Mouse (Mus musculus) neutrophil, adult 5-6 weeks (primary cell): Measurements from ENCODE around the gene Sirt4. TPM values are rescaled to one million over a fixed set of nuclear protein-coding genes. Genes with fewer than 3 reads are reported as not detected.
"Not testable (repeated sequence)": the region's sequence is repeated elsewhere in the genome, so short reads cannot be mapped to it uniquely, and the experiment has no call there.

Experiments used
- ATAC-seq: fragments of 151-379, 151-347 bp; 2 replicates; pipeline ENCODE4 v1.8.0; 2017; ENCODE audit warnings: mild to moderate bottlenecking, moderate TSS enrichment; ENCODE audit not compliant: insufficient number of reproducible peaks, poor library complexity, low FRiP score, severe bottlenecking; ENCODE audit errors: extremely low read depth
- total RNA-seq: library from RNA; stranded (forward); fragments of 200-1000 nt; gene quantifications from 2 replicates; pipeline ENCODE4 v1.2.3, GENCODE M21; 2017

The Sirt4 gene
- total RNA-seq, 1 experiment from 2014 or later, result 11.3 TPM

DNA sequence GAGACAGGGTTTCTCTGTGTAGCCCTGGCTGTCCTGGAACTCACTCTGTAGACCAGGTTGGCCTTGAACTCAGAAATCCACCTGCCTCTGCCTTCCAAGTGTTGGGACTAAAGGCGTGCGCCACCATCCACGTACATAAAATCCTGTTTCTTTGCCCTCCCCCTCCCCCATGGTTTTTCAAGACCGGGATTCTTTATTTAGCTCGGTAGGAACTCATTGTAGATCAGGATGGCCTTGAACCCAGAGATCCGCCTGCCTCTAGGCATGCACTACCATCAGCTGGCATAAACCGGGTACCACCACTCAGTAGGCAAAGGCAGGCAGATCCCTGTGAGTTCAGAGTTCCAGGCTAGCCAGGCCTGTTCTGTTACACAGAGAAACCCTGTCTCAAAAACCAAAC lies 32.4 kb upstream of the Sirt4 start:
- ATAC-seq, result no peak

DNA sequence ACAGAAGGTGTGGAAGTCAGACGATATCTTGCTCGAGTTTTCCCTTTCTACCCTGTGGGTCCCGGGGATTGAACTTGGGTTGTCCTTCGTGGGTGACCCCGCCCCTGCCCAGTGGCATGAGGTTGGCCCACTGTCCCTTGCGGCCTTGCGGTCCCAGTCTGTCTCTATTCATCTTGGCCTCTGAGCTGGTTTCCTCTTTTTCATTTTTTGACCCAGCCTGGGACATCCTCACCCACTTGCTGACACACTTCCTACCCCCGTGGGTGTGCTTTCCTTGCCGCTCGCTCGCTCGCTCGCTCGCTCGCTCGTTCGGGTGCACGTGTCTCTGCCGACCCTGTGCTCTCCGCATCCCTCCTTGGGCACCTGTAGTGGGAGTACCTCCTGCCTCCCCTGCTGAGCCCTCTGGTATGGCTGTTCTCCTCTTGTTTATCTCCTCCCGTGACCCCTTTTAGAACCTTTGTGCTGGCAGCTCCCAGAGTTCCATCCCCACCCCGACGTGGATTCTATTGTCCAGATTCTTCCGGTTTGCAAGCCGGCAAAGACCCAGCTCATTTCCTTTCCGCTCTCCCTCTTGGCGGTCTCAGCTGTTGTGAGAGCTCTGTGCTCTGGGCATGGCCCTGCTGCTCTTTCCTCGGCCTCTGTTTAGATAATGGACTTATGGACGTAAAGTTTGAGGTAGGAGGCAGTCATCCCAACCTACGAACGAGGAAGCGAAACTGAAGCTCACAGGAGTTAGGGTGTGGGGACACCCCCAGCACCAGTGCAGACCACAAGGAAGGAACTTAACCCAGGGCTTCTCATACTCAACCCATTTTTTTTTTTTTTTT lies 31.8 kb upstream of the Sirt4 start:
- ATAC-seq, result peak; percentile 89

DNA sequence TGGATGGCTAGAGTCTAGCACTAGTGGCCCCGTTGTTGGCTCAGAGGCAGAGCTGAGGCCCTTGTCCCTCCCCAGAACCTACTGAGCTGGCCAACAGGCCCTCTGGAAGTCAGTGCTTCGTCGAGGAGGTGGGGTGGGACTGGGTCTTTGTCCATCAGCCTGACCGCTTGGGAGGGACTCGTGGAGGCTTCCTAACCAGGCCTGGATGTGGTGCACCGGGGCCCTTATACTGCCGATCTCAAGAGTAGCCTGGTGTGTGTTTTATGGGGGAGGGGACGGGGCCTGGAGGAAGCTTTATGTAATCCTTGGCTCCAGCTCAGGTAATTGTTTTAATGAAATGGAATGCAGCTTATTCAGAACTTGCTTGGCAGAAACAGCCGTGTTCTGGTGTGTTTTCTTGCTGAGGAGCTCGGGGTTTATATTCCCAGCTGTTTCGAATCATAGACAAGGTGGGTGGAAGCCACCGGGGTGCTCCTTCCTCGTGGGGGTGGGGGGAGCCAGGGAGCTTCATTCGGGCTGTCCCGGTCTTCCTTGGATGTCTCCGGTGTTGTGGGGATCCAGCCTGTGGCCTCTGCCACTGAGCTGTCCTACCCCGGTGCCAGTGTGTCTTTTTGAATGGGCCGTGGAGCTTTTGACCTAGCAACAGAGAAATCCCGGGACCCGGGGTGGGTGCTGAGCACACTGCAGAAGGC lies 30.5 kb upstream of the Sirt4 start:
- no peak for ATAC-seq

DNA sequence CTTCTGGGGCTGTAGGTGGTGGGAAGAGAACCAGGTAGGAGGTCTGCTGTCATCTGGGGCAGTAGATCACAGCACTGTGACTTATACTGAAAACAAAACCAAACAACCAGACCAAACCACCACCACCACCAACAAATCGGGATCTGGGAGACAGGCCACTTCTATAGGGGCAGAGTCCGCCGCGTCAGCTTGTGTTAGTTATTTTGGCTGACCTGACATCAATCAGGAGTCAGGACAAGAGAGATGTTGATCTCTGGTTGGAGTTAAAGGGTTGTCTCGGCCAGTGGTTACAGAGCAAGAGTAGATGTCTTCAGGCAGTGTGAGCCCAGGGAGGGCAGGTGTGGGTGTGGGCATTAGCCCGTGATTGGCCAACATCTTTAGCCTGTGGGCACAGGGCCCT lies 29.8 kb upstream of the Sirt4 start:
- ATAC-seq, result no peak

DNA sequence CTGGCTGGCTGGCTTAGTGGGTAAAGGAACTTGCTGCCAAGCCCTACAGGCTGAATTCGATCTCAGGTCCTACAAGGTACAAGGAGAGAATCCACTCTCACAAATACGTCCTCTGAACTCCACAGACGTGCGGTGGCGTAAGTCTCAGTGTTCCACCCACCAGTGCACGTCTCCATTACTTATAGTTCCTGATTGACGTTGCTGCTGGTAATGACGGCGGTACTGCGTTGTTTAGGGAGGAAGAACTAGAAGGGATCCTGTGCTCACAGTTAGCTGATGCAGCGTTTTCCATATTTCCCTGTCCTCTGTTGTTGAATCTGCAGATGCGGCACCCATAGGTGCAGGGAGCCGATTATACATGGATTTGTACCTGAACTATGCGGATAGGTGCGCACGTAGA lies 29.2 kb upstream of the Sirt4 start:
- ATAC-seq, result no peak

DNA sequence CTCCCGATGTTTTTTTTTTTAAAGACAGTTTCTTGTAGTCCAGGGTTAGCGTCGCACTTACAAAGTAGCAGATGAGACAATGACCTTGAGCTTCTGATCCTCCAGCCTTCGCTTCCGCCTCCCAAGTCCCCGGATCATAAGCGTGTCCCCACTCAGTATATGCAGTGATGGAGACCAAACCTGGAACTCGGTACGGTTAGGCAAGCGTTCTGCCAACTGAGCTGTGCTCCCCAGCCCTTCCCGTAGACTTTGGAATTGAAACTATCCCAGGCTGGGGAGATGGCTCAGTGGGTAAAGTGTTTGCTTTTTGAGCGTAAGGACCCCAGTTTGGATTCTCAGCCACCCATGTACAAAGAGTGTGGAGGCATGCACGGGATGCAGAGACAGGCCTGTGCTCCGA lies 28.7 kb upstream of the Sirt4 start:
- no peak for ATAC-seq

DNA sequence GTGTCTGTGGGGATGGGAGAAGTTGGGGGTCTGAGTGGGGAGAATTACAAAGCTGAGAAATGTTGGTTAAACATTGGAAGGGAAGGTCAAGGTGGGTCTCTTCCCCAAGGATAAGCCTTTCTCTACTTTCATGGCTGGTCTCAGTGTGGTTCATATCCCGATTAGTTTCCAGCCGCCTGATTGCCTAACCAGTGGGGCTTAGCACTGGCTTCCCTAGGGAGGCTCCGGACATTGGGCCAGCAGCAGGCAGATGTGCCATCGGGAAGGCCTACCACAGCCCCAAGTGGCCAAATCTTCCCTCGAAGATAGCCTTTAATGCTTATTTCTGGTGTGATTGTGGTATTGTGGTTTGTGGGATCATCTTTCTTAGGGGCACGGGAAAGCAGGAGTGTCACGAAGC lies 27.9 kb upstream of the Sirt4 start:
- no peak for ATAC-seq

DNA sequence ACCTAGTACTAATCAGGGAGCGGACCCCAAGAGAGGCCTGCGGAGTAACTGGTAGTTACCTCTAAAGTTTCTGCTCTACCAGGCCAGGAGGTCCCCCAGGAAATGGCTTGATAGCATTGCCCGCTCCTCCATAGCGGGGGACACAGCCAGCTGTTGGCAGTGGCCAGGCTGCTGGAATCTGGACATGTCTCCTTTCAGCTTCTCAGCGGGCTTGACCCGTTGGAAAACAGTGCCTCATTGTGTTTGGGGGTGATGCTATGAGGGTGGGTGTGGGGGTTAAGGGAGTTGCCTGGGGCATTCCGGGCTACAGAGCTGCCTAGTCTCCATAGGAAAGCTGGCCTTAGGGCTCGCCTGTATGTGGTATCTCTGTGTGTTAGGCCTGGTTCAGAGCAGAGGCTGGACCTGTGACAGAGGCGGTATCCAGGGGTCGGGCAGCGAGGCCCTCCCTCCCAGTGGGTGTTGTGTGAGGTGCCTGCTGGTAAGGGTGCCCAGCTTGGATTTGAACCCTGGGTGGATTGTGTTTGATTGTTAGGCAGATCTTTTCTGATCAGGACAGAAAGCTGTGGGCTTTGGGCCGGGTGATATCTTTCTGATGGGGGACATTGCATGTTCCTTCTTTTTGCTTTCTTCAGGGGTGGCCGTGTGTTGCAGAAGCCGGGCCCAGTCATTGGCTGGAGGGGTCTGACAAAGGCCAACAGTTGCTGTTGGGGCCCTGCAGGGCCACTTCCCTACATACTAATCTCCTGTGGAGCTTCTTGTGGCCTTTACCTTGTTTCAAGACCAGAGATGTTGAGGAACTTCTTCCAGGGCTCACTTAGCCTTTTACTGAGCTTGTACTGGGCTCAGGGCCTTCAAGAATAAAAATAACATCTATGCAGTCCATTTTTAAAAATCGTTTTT lies 25.5 kb upstream of the Sirt4 start:
- ATAC-seq, result no peak

DNA sequence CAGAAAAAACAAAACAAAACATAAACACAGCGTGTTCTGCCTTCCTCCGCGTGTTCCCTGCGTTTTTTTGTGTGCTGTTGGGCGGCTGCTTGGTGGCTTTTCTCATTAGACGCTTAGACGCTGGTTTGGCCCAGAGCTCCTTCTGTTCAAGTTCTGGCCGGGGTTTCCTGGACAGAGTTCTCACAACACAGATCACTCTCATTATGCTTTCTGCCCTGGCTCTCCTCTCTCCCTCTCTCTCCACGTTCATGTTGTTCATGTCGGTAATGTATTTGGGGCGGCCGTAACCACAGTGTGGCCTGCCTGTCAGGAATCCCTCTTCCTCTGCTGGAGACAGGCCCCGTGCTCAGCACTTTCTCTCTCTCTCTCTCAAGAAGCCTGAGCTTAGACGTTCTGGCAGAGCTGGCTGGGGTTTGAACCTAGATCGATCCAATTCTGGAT lies 24.8 kb upstream of the Sirt4 start:
- no peak for ATAC-seq

DNA sequence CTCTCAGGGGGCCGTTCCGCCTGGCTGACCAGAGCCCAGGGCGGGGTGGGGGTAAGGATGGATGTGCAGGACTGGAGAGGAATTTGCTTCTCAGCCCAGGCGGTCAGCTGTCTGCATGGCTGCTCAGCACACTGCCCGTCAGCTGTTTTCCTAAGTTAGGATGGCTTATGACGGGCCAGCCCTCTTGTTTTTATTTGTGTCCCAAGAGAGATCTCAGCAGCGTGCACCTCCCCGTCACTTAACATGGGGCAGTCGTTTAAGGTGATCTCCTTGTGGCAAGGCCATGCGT lies 24.3 kb upstream of the Sirt4 start:
- no peak for ATAC-seq

DNA sequence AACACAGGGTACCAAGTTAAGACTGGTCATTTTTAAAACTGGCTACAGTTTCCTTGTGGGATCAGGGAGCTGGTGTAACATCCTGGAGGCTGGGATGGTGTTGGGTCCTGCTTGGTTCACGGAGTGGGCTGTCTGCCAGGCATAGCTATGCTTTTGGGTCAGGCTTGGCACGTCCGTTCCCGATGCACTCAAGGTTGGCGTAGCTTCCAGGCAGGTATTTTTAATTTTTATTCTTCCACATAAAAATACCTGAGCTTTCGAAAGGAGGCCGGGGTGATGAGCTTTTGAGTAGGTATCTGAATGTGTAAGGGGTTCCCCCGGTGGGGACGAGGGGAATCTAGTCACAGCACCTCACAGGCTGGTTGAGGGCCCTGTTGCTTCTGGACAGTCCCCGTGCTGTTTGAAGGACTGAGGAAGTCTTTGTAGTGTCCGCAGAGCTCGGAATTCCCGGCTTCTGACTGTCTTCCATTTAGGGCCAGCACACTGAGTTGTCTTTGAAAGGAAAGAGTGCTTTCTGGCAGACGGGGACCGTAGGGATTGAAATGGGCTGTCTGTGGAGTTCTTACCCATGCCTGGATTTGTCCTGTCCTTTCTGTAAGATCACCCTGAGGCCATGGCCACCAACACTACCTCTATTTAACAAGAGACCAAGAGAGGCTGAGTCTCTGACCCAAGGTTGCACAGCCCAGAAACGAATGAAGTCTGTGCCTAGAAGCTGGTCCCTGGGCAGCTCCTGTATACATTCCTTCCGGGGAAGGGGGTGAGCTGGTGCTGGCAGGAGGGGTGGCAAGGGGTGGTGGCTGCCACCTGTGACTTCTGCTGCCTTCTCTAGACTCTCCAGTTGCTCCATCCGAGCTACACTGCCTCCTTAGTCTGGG lies 23.7 kb upstream of the Sirt4 start:
- no peak for ATAC-seq

DNA sequence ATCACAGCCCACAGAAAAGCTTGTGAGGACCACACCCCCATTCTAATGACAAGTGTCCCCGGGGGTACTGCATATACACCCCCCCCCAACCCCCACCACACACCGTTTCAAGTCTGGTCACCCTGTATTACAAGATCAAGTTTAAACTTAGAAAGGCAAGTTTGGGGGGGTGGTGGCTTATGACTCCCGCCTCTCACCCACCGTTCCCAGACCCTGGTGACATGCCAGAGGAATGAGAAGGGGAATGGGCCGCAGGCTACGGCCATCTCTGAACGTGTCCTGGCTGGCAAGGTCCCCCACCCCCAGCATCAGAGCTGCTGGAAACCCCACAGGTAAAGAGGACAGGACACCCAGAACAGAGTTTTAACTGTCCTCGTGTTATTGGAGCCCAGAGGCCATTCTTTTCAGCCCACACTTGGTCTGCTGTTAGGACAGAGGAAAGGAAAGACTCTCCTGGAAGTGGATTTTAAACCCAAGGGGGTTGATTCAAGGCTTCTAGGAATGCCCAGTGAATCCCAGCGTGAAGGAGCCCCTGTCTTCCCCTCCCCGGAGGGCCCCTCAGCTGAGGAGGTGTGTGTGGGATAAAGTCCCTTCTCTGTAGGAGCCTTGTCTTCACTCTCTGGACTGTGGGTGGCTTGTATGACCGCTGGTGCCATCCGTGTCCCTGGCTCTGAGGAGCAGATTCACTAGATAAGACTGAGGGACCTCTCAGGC lies 22.9 kb upstream of the Sirt4 start:
- no peak for ATAC-seq

DNA sequence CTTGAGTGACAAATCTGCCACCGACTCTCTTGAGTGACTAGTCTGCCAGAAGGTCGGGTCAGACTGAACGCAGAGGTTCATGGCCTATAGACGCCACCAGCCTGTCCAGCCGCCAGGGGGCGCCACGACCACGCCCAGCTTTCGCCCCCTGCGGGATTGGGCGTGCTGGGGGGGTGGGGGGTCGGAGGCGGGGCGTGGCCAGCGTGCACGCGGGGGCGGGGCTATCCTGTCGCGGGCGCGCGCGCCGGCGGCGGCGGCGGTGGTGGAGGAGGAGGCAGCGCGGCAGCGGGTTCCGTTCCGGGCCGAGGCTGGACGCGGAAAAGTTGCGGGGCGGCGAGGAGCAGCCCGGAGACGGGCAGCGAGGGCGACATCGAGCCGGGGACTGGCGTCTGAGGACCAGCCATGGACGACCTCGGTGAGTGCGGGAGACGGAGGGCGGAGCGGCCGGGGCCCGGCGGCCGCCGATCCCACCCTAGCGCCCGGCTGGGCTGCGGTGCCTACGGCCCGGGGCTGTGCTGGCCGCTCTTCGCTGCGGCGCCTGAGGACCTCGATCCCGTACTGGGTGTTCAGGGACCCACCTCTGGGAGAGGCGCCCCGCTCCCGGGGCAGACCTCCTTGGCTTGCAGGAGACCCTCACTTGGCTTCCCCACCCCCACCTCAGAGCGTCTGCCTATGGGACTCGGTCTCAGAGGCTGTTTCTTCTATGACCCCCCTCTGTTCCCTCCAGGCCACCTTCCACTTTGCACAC lies 22.1 kb upstream of the Sirt4 start, which contains the start of gene Pxn:
Gene Pxn, plus strand, starts transcription at position 223 of the 748 bp plus-strand sequence.
- ATAC-seq, result peak; percentile 88

DNA sequence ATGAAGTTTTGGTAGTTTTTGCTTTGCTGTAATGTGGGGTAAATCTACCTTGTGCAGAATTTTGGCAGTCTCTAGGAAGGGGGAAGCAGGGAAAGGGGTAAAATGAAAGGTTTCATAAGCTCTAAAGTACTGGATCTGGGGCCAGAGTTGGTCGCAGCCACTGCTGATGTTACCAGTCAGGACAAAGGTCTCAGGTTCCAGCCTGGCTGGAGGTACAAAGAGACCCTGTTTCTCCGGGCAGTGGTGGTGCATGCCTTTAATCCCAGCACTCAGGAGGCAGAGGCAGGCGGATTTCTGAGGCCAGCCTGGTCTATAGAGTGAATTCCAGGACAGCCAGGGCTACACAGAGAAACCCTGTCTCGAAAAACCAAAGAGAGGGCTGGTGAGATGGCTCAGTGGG lies 21.1 kb upstream of the Sirt4 start:
- ATAC-seq, result not testable (repeated sequence)

DNA sequence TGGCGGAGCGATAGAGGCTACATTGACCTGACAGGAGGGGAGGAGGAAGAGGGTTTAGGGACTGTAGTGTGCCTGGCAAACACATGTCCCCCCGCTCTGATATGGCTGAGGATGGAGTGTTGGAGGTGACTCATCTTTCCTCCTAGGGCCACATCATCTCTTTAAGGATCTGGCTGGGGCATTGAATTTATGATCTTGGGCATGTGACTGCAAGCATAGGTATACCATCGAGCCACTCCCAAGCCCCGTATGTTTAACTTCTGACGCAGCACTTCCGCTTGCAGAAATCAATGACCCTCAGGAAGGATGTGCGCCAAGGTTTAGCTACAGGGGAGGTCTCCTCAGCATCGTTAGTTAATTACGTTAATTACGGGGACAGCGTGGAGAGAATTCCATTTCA lies 18.5 kb upstream of the Sirt4 start:
- ATAC-seq, result no peak

DNA sequence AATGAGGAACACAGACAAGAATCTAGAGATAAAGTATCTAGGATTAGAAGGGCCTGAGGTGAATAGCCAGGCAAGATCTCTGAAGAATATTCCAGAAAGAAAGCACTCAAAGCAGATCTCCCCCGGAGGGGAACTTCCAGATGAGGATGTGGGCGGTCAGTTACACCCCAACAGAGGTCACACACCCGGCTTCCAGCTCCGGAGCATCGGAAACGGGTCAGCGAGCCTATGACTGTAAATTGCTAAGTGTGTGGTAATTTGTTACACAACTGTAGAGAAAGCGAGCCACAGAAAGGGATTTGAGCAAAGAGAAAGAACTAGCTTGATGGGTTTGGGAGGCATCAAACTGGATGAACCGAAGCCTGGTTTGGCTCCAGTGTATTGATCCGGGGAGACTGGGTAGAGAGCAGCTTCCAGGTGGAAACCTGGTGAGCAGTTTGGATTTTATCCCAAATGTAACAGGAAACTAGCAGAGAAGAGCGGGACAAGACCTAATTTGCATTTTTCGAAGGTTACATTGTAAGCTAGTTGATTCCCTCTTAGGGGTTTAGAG lies 15.9 kb upstream of the Sirt4 start:
- ATAC-seq, result peak; percentile 97
